Mouse (Mus musculus) heart, embryonic 11.5 days (tissue): ENCODE results near the gene Olfr455. TPM values are rescaled to one million over a fixed set of nuclear protein-coding genes. Genes with fewer than 3 reads are reported as not detected.

Source experiments
- ATAC-seq: fragments of 200-750 bp; cut with Nextera tagmentation; replicated peaks from 2 replicates; pipeline ENCODE4 v1.8.0; 2017; ENCODE audit warnings: moderate library complexity; ENCODE audit not compliant: insufficient number of reproducible peaks, low FRiP score, low TSS enrichment
- H3K27ac ChIP-seq: fragments of 300-500 bp; sonication (generic); 2 replicates; pipeline ENCODE4 v1.5.1; 2014; ENCODE audit warnings: mild to moderate bottlenecking, low read depth, low read length
- H3K27me3 ChIP-seq: fragments of 300-500 bp; sonication (generic); 2 replicates; pipeline ENCODE4 v1.6.1; 2014; ENCODE audit warnings: mild to moderate bottlenecking, low read length, mixed read lengths; ENCODE audit not compliant: control insufficient read depth, insufficient read depth
- H3K36me3 ChIP-seq: fragments of 300-500 bp; sonication (generic); 2 replicates; pipeline ENCODE4 v1.6.1; 2014; ENCODE audit warnings: mild to moderate bottlenecking, low read length, moderate library complexity, mixed read lengths; ENCODE audit not compliant: control insufficient read depth, insufficient read depth
- H3K4me1 ChIP-seq: fragments of 300-500 bp; sonication (generic); 2 replicates; pipeline ENCODE4 v1.6.1; 2014; ENCODE audit warnings: low read length; ENCODE audit not compliant: control insufficient read depth, insufficient read depth
- H3K4me2 ChIP-seq: fragments of 300-500 bp; sonication (generic); 2 replicates; pipeline ENCODE4 v1.6.1; 2014; ENCODE audit warnings: mild to moderate bottlenecking, moderate library complexity
- H3K4me3 ChIP-seq: fragments of 300-500 bp; sonication (generic); 2 replicates; pipeline ENCODE4 v1.5.1; 2014; ENCODE audit warnings: low read depth, low read length
- H3K9ac ChIP-seq: fragments of 300-500 bp; sonication (generic); 2 replicates; pipeline ENCODE4 v1.6.1; 2014; ENCODE audit warnings: mild to moderate bottlenecking, low read depth, low read length, moderate library complexity
- H3K9me3 ChIP-seq: fragments of 300-500 bp; sonication (generic); replicated peaks from 2 replicates; pipeline ENCODE4 v1.6.1; 2016; ENCODE audit warnings: low read length; ENCODE audit not compliant: control insufficient read depth
- whole genome bisulfite sequencing: fragments of 180-500 bp; shearing (Covaris S2); extraction: QIAGEN DNeasy Blood & Tissue Kit; methylation state at CpG from one replicate; pipeline ENCODE4 v1.1.7; 2014; ENCODE audit not compliant: insufficient replicate concordance; 5-methylcytosine and 5-hydroxymethylcytosine counted together
- polyA plus RNA-seq: library from polyadenylated mRNA; unstranded; fragments of >200 nt; fragmentation: Nextera tagmentation; extraction: Ambion mirVana; gene quantifications from 2 replicates; pipeline ENCODE4 v1.2.1, GENCODE M21; 2014

The Olfr455 gene
- not detected in 2 replicates for polyA plus RNA-seq

DNA sequence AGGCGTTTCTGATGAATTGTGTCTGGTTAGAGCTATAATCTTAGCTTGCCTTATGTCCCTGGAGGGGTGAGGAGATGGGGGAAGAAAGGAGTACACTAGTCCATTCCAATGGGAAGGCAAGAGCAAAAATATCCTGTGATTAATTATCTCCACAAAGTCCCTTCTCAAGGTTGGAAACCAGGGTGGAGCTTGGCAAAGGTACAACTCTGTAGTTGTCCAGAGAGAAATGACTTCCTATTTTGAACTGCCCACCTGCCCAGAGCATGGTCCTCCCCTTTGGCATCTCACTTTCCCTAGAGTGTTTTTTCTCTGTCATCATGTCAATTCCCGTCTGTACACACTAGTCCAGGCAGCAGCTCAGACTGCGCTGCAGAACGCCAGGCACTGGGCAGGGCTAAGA is at the start of gene Olfr455:
Gene Olfr455, minus strand, starts transcription at position 127 of the 400 bp plus-strand sequence.
- Histone ChIP-seq H3K4me3 (no peak within 1 kb of the TSS), H3K27ac (no peak within 1 kb of the TSS), H3K4me1 (peaks cover 3% of the 10 kb centered on the region; the same call in 1 of the 2 replicates), H3K27me3 (no peaks in the 10 kb centered on the region), H3K36me3 (no peaks in the 10 kb centered on the region), H3K4me2 (no peak within 1 kb of the TSS), H3K9me3 (no peaks in the 10 kb centered on the region), H3K9ac (no peak within 1 kb of the TSS)
- no peak for ATAC-seq
- 74% methylated on average over 4 of the region's 4 CpGs for WGBS

DNA sequence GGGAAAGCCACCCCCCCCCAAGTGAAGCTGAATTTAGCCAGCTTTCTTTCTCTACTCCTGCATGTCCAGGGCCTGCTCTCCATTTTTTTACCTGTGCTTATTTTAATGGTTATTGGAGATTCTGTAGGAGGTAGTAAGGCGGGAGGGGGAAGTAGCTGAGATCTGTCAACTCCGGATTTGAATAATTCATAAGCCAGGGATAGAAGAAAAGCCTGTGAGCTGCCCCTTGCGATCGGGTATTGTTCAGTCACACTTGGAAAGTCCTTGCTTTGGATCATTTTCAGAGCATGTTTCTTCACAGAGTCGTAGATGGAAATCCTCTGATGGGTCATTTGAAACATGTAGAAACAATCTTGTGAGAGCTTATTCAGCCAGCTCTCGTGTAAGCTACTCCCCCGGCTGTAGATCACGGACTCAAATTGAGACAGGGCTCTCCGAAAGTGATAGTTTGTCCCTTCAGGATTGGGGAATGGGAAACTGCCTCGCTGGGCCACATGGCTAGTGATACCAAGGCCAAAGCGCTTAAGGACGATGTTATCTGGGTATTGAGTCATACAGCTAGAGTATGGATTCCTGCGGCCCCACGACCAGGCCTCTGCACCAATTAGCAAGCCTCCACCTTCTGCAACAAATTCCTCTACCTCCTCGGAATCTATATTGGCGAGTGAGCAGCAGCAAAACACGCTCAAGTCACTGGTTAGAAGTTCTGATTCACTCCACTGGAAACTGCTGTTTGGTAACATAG is 45.9 kb upstream of the Olfr455 start:
- Histone ChIP-seq H3K36me3 (no peaks in the 10 kb centered on the region), H3K4me3 (no peak overlapping the region), H3K4me2 (no peak overlapping the region), H3K9ac (no peak overlapping the region), H3K27ac (no peak overlapping the region), H3K4me1 (no peaks in the 10 kb centered on the region), H3K27me3 (no peaks in the 10 kb centered on the region), H3K9me3 (no peaks in the 10 kb centered on the region)
- ATAC-seq, result no peak
- WGBS, result 69% methylated on average over 17 of the region's 17 CpGs

DNA sequence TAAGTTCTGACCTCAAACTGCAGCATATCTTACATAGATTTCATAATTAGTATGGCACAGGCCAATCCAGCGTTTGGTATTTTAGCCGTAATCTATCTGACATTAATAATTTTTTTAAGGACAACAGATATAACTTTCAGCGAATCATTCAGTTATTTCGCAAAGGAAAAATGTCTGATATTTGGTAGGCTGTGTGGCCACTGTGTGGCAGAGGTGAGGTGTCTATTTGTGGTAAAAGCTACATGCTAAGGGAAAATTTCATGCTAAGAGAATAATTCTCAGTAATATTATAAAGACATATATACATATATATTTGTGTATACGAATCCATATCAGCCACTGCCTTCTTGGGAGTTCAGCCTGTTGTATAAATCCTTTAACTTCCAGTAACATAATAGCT is 39.2 kb upstream of the Olfr455 start:
- H3K9me3 ChIP-seq, result no peaks in the 10 kb centered on the region
- no peaks in the 10 kb centered on the region for H3K4me1 ChIP-seq
- 79% methylated on average over 5 of the region's 5 CpGs for WGBS
- H3K27ac ChIP-seq, result no peak overlapping the region
- H3K9ac ChIP-seq, result no peak overlapping the region
- no peaks in the 10 kb centered on the region for H3K36me3 ChIP-seq
- no peak overlapping the region for H3K4me3 ChIP-seq
- no peaks in the 10 kb centered on the region for H3K27me3 ChIP-seq
- no peak for ATAC-seq
- no peak overlapping the region for H3K4me2 ChIP-seq

GRCm38 (mm10) chr6:42583488-42583872 is 36.1 kb upstream of the Olfr455 start:
- Histone ChIP-seq H3K4me2 (peak overlapping the region; percentile 54), H3K27ac (no peak overlapping the region), H3K9ac (no peak overlapping the region), H3K36me3 (no peaks in the 10 kb centered on the region), H3K4me3 (no peak overlapping the region), H3K9me3 (no peaks in the 10 kb centered on the region), H3K4me1 (no peaks in the 10 kb centered on the region), H3K27me3 (no peaks in the 10 kb centered on the region)
- no peak for ATAC-seq
- 2% methylated on average over 7 of the region's 7 CpGs for WGBS

GRCm38 (mm10) chr6:42582741-42583487 is 35.5 kb upstream of the Olfr455 start:
- ATAC-seq, result no peak
- 50% methylated on average over 9 of the region's 9 CpGs for WGBS
- H3K9ac ChIP-seq, result no peak overlapping the region

DNA sequence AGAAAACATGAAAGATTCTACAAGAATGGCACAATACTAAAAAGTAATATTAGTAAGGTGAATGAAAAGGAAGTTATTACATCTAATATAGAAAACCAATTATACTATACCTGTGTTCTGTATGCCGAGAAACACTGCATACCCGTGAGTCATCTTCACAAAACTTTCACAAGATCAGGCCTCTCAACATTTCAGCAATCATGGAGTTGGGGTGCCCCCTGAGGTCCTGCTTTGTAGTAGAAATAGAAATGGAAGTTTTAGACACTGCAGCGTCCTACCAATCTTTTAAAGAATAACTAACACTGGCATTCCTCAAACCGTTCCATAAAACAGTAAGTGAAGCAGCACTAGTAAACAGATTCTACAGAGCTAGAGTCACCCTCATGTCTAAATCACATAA is 31.3 kb upstream of the Olfr455 start:
- Histone ChIP-seq H3K4me3 (no peak overlapping the region), H3K4me2 (no peak overlapping the region), H3K9ac (no peak overlapping the region), H3K27me3 (no peaks in the 10 kb centered on the region), H3K27ac (no peak overlapping the region), H3K36me3 (no peaks in the 10 kb centered on the region), H3K4me1 (no peaks in the 10 kb centered on the region), H3K9me3 (no peaks in the 10 kb centered on the region)
- 79% methylated on average over 4 of the region's 4 CpGs for WGBS
- no peak for ATAC-seq

More at GRCm38 (mm10) chr6:42582741-42583487, 35.5 kb upstream of the Olfr455 start:
- no peak overlapping the region for H3K27ac ChIP-seq
- no peaks in the 10 kb centered on the region for H3K36me3 ChIP-seq
- no peak overlapping the region for H3K4me3 ChIP-seq
- H3K4me1 ChIP-seq, result no peaks in the 10 kb centered on the region
- H3K9me3 ChIP-seq, result no peaks in the 10 kb centered on the region
- no peaks in the 10 kb centered on the region for H3K27me3 ChIP-seq
- peak overlapping the region; percentile 54 for H3K4me2 ChIP-seq

GRCm38 (mm10) chr6:42577433-42577832 is 30.0 kb upstream of the Olfr455 start:
- ATAC-seq, result no peak

DNA sequence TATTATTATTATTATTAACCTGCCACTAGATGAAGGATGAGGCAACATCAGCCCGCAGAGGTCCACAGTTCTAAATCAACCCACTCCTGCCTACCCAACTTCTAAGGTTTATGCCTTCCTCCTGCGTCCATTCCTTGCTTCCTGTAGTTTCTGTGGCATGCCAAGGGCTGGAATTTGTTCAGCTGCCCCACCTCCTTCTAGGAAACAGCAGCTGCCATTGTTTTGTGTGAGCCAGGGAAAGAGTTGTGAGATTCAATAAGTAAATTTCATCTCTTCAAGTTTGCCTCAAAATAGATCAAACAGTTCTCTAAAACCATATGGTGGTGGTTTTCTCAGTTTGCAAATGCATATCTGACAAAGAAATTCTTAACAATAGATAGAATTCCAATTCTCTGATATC is 20.8 kb upstream of the Olfr455 start:
- Histone ChIP-seq H3K36me3 (no peaks in the 10 kb centered on the region), H3K9me3 (no peaks in the 10 kb centered on the region), H3K27ac (no peak overlapping the region), H3K27me3 (no peaks in the 10 kb centered on the region), H3K4me3 (no peak overlapping the region), H3K4me1 (no peaks in the 10 kb centered on the region), H3K4me2 (no peak overlapping the region), H3K9ac (no peak overlapping the region)
- WGBS, result 65% methylated on average over 2 of the region's 2 CpGs
- ATAC-seq, result no peak

More at GRCm38 (mm10) chr6:42577433-42577832, 30.0 kb upstream of the Olfr455 start:
- no peaks in the 10 kb centered on the region for H3K27me3 ChIP-seq
- no peaks in the 10 kb centered on the region for H3K9me3 ChIP-seq
- no peak overlapping the region for H3K4me3 ChIP-seq
- H3K4me1 ChIP-seq, result no peaks in the 10 kb centered on the region
- no peak overlapping the region for H3K4me2 ChIP-seq
- H3K27ac ChIP-seq, result no peak overlapping the region
- no peak overlapping the region for H3K9ac ChIP-seq
- WGBS, result 74% methylated on average over 2 of the region's 2 CpGs
- H3K36me3 ChIP-seq, result no peaks in the 10 kb centered on the region
